Mouse (Mus musculus) stomach, embryonic 15.5 days (tissue): ENCODE results near the gene Sfn. TPM values are rescaled to one million over a fixed set of nuclear protein-coding genes. Genes with fewer than 3 reads are reported as not detected.

Source experiments
- ATAC-seq: fragments of 200-750 bp; cut with Nextera tagmentation; 2 replicates; pipeline ENCODE4 v1.8.0; 2017; ENCODE audit warnings: low read depth, moderate number of reproducible peaks, moderate TSS enrichment; ENCODE audit not compliant: insufficient read depth, low FRiP score
- H3K27ac ChIP-seq: fragments of 300-500 bp; sonication (generic); 2 replicates; pipeline ENCODE4 v1.5.1; 2015; ENCODE audit warnings: mild to moderate bottlenecking, inconsistent platforms
- H3K27me3 ChIP-seq: fragments of 300-500 bp; sonication (generic); replicated peaks from 2 replicates; pipeline ENCODE4 v1.6.1; 2015; ENCODE audit warnings: inconsistent platforms
- H3K36me3 ChIP-seq: fragments of 300-500 bp; sonication (generic); 2 replicates; pipeline ENCODE4 v1.6.1; 2015; ENCODE audit warnings: inconsistent platforms
- H3K4me1 ChIP-seq: fragments of 300-500 bp; sonication (generic); 2 replicates; pipeline ENCODE4 v1.6.1; 2015; ENCODE audit warnings: inconsistent platforms
- H3K4me2 ChIP-seq: fragments of 300-500 bp; sonication (generic); 2 replicates; pipeline ENCODE4 v1.6.1; 2015; ENCODE audit warnings: mild to moderate bottlenecking, inconsistent platforms
- H3K4me3 ChIP-seq: fragments of 300-500 bp; sonication (generic); replicated peaks from 2 replicates; pipeline ENCODE4 v1.5.1; 2015; ENCODE audit warnings: inconsistent platforms
- H3K9ac ChIP-seq: fragments of 300-500 bp; sonication (generic); 2 replicates; pipeline ENCODE4 v1.6.1; 2015; ENCODE audit warnings: inconsistent platforms
- H3K9me3 ChIP-seq: fragments of 300-500 bp; sonication (generic); 2 replicates; pipeline ENCODE4 v1.6.1; 2016; ENCODE audit warnings: inconsistent platforms
- WGBS: fragments of 180-500 bp; shearing (Covaris S2); methylation state at CpG from one replicate; pipeline ENCODE4 v1.1.7; 2015; 5-methylcytosine and 5-hydroxymethylcytosine counted together
- polyA plus RNA-seq: library from polyadenylated mRNA; unstranded; fragments of >200 nt; fragmentation: Nextera tagmentation; extraction: Ambion mirVana; gene quantifications from 2 replicates; pipeline ENCODE4 v1.2.1, GENCODE M21; 2015

Sfn gene
- polyA plus RNA-seq, 1 experiment from 2014 or later = 228 TPM

DNA sequence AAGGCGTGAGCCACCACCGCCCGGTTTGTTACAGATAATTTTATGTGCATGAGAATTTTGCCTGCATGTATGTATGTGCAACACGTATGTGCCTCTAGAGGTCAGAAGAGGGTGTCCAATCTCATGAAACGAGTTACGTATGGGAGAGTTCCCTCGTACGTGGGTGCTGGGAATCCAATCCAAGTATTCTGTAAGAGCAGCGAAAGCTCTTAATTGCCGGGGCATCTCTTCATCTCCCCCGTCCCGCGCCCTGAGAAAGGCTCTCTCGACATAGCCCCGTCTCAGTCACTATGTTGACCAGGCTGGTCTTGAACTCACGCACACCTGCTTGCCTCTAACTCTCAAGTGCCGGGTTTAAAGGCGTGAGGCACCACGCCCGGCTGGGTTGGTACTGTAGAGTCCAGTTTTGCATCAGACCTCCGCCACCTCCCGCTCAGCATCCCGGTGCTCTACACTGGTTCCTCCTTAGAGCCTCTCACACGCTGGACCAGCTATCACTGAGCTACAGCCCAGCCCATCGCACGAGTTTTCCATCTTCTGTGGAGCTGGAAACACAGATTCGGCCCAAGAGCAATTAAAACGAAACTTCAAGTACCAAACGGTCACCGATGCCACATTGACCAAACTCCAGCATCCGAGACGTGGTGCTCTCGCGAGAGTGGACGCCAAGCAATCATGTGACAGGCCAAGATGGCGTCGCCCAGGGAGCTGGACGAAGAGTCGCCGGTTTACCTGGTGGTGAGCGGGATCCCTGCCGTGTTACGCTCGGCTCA lies 27.7 kb downstream of the Sfn start, which contains the start of gene Gpatch3:
TSS of gene Gpatch3 (plus strand) at position 676 of the 773 bp plus-strand sequence.
- H3K36me3 ChIP-seq = peaks cover 14% of the 10 kb centered on the region
- H3K4me1 ChIP-seq = peaks cover 8% of the 10 kb centered on the region
- H3K27me3 ChIP-seq = no peaks in the 10 kb centered on the region
- peak; percentile 75 for ATAC-seq
- H3K4me3 ChIP-seq = peak within 1 kb of the TSS; percentile 96
- peak within 1 kb of the TSS; percentile 95 for H3K4me2 ChIP-seq
- H3K9ac ChIP-seq = peak within 1 kb of the TSS; percentile 86
- H3K27ac ChIP-seq = peak within 1 kb of the TSS; percentile 81
- WGBS = 5% methylated on average over 44 of the region's 44 CpGs
- no peaks in the 10 kb centered on the region for H3K9me3 ChIP-seq

GRCm38 (mm10) chr4:133570066-133570466 lies 31.9 kb downstream of the Sfn start:
- H3K4me2 ChIP-seq = peak overlapping the region; percentile 29; the same call in 1 of the 2 replicates
- H3K27ac ChIP-seq = no peak overlapping the region
- ATAC-seq = no peak
- H3K9me3 ChIP-seq = no peaks in the 10 kb centered on the region
- H3K4me3 ChIP-seq = no peak overlapping the region
- H3K9ac ChIP-seq = no peak overlapping the region
- H3K27me3 ChIP-seq = no peaks in the 10 kb centered on the region
- 38% methylated on average over 10 of the region's 10 CpGs for WGBS
- H3K36me3 ChIP-seq = no peaks in the 10 kb centered on the region
- peaks cover 2% of the 10 kb centered on the region for H3K4me1 ChIP-seq

- Histone ChIP-seq H3K9ac (no peak overlapping the region), H3K27ac (no peak overlapping the region), H3K27me3 (no peaks in the 10 kb centered on the region), H3K9me3 (no peaks in the 10 kb centered on the region), H3K4me2 (no peak overlapping the region), H3K4me1 (no peaks in the 10 kb centered on the region), H3K4me3 (no peak overlapping the region), H3K36me3 (no peaks in the 10 kb centered on the region)
- 69% methylated on average over 10 of the region's 10 CpGs for WGBS
- no peak for ATAC-seq
Measured at GRCm38 (mm10) chr4:133569291-133570065, 32.5 kb downstream of the Sfn start.

DNA sequence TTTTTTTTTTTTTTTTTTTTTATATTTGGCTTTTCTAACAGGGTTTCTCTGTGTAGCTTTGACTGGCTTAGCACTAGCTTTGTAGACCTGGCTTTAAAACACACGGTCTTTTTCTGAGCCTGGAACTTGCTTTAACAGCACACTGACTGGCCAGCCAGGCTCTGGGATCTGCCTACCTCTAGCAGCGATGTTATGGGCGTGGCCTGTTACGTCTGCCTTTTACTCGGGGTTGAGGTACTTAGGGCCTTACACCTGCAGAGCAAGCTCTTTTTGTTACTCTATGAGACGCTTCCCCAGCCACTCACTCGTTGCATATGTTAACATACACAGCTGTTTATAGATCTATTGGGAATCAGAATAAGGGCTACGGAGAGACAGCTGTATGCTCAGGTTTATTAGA lies 34.7 kb downstream of the Sfn start:
- no peak for ATAC-seq
- H3K9me3 ChIP-seq = no peaks in the 10 kb centered on the region
- no peak overlapping the region for H3K4me3 ChIP-seq
- 24% methylated on average over 8 of the region's 8 CpGs for WGBS
- H3K4me2 ChIP-seq = no peak overlapping the region
- H3K4me1 ChIP-seq = no peaks in the 10 kb centered on the region
- no peaks in the 10 kb centered on the region for H3K36me3 ChIP-seq
- no peak overlapping the region for H3K9ac ChIP-seq
- no peaks in the 10 kb centered on the region for H3K27me3 ChIP-seq
- H3K27ac ChIP-seq = no peak overlapping the region

DNA sequence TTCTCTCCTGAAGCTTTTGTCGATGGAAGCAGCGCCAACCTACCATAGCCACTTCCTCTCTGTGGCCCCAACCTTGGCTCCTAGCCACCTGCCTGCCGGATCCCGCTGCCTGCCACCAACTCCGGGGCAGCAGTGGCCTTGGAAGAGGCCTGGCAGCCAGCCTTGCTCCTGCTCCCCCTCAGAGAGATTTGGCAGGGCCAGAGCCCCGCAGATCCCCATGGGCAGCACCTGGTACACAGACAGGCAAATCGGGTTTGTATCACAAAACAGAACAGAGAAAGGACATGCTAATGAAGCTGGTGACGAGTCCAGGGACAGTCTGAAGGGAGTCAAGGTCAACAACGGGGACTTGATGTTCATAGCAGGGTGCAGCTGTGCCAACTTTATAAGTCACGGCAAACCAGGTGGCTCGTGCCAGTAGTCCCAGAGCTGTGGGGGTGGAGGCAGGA lies 38.8 kb downstream of the Sfn start:
- 0 out of 2 replicates have a peak overlapping the region, but pooled peaks have one; percentile 49 for H3K27ac ChIP-seq
- no peaks in the 10 kb centered on the region for H3K9me3 ChIP-seq
- H3K4me3 ChIP-seq = no peak overlapping the region
- no peaks in the 10 kb centered on the region for H3K4me1 ChIP-seq
- H3K36me3 ChIP-seq = no peaks in the 10 kb centered on the region
- peak; percentile 47 for ATAC-seq
- H3K9ac ChIP-seq = no peak overlapping the region
- H3K4me2 ChIP-seq = no peak overlapping the region
- 74% methylated on average over 11 of the region's 11 CpGs for WGBS
- no peaks in the 10 kb centered on the region for H3K27me3 ChIP-seq

DNA sequence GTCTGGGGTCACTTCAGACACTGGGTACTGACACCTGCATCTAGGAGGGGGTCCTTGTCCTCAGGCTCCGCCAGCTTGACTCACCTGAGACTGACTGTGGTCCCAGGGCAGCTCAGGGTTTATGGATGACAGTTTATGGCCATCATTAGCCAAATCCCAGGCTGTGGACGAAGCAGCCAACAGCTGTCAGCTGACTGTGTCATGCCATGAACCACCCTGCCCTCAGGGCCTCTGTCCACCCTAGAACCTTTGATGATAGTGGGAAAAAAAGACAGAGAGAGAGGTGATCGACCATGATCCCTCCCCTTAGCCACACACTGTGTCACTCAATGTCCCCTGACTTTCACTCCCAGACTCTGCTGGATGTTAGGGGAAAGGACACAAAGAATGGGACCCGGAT lies 40.3 kb downstream of the Sfn start:
- Histone ChIP-seq H3K4me1 (no peaks in the 10 kb centered on the region), H3K27ac (no peak overlapping the region), H3K36me3 (no peaks in the 10 kb centered on the region), H3K9me3 (no peaks in the 10 kb centered on the region), H3K9ac (no peak overlapping the region), H3K4me2 (no peak overlapping the region), H3K27me3 (no peaks in the 10 kb centered on the region), H3K4me3 (no peak overlapping the region)
- WGBS = 68% methylated on average over 4 of the region's 4 CpGs
- no peak for ATAC-seq

DNA sequence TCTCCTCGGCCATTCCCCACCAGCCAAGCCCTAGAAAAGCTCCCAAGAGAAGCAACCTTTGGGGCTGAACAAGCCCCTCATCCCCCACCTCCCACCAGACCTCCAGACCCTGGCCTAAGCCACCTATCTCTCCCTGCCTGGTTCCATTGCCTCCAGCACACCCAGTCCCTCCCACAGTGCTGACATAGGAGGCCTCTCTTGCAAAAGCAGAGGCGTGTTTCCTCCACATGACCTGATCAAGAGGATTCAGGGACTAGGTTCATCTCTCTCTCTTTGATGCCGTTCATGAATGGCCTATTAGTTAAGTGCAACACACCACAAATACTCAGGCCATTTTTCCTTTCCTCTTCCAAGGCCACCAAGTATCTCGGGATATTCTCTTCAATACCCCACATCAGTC lies 42.1 kb downstream of the Sfn start:
- Histone ChIP-seq H3K4me3 (no peak overlapping the region), H3K4me1 (no peaks in the 10 kb centered on the region), H3K36me3 (no peaks in the 10 kb centered on the region), H3K9me3 (no peaks in the 10 kb centered on the region), H3K27me3 (no peaks in the 10 kb centered on the region), H3K9ac (no peak overlapping the region), H3K4me2 (no peak overlapping the region), H3K27ac (no peak overlapping the region)
- 73% methylated on average over 4 of the region's 4 CpGs for WGBS
- ATAC-seq = no peak

DNA sequence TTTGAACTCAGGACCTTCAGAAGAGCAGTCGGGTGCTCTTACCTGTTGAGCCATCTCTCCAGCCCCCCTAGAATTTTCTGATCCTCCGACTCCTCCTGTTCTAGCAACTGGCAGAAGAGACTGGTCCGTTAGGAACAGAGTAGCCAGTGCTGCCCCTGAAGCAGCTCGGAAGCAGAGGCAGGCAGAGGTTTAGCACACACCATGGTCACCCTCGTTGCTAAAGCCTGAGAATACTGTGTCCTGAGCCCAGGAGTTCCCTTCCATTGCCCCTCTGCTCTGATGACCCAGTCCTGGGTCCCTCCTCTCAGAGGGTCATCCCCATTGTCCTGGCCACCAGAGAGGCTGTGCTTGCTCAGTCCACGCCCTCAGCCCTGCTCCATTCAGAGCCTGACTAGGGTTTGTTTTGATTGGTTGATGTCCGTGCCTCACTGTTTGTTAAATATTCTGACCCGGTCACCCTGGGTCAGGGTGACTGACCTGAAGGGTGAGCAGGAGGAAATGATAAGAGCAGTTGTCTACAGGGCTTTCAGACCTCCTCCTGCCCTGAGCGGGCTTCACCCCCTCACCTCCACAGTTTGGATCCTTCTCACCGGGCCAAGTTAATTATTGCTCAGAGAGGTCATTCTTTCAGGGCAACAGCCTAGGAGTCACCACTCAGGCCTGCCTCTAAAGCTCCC lies 44.8 kb downstream of the Sfn start:
- no peaks in the 10 kb centered on the region for H3K27me3 ChIP-seq
- H3K36me3 ChIP-seq = no peaks in the 10 kb centered on the region
- H3K4me2 ChIP-seq = 0 out of 2 replicates have a peak overlapping the region, but pooled peaks have one; percentile 2
- no peak overlapping the region for H3K27ac ChIP-seq
- no peak overlapping the region for H3K4me3 ChIP-seq
- H3K4me1 ChIP-seq = no peaks in the 10 kb centered on the region
- 27% methylated on average over 10 of the region's 10 CpGs for WGBS
- H3K9ac ChIP-seq = no peak overlapping the region
- ATAC-seq = peak; percentile 66; the same call in 1 of the 2 replicates
- H3K9me3 ChIP-seq = no peaks in the 10 kb centered on the region

DNA sequence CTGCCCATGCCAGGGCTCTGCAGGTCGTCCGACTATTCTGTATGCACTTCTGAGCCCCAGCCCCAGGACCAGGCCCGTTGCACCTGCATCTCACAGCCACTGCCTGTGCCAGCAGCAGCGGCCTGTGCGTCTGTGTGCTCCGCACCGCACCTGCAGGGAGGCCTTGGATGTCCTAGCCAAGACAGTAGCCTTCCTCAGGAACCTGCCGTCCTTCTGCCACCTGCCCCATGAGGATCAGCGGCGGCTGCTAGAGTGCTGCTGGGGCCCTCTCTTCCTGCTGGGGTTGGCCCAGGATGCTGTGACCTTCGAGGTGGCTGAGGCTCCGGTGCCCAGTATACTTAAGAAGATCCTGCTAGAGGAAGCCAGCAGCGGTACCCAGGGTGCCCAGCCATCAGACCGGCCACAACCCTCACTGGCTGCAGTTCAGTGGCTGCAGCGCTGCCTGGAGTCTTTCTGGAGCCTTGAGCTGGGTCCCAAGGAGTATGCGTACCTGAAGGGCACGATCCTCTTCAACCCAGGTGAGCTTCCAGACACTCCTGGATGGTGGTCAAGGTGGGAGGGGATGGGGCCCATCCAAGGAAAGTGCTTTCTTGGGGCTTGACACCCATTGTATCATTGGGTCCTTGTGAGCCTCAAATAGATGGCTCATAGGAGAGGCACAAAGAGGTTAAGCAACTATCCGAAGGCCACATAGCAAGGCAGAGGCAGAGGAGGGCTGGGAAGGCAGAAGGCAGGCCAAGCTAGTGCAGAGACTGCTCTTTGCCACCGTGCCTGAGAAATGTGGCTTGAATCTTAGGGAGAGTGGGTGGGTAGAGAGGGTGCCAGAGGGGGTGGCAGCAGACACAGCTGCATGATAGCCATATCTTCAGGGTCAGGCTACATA lies 48.3 kb downstream of the Sfn start:
- Histone ChIP-seq H3K4me3 (peak overlapping the region; percentile 28), H3K4me2 (peak overlapping the region; percentile 32), H3K27me3 (no peaks in the 10 kb centered on the region; the same call in 1 of the 2 replicates), H3K4me1 (no peaks in the 10 kb centered on the region), H3K27ac (peak overlapping the region; percentile 73), H3K36me3 (no peaks in the 10 kb centered on the region), H3K9me3 (no peaks in the 10 kb centered on the region), H3K9ac (no peak overlapping the region)
- ATAC-seq = peak; percentile 6; the same call in 1 of the 2 replicates
- WGBS = 64% methylated on average over 19 of the region's 19 CpGs

DNA sequence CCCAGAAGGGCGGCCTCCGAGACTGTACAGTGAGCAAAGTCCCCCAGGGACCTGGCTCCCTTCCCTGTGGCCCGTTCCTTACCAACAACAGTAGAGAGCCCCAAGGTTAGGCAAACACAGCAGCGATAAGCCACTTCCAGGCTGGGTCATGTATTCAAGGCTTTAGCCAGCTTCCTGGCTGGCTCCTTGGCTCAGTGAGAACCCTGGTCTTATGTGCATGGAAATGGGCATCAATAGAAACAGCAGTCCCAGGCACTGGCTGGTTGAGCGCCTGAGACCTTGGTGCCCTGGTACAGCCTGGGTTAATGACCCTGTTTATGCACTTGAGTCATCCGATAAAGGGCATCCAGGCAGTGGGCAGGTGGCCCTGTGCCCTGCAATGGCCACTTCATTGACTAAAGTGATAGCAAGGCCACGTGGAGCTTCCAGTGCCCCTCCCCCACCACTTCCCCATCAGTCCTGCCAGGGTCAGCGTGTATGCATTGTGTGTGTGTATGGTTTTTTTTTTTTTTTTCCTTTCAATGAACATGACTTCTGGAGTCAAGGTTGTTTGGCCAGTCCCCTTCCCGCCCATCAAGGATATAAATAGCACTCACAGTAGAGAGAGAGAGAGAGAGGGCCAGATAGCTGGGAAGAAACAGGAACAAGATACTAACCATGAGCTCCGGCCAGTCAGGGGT lies 49.1 kb downstream of the Sfn start, which contains the start of gene Nr0b2:
TSS of gene Nr0b2 (plus strand) at position 609 of the 680 bp plus-strand sequence.
- Histone ChIP-seq H3K4me2 (peak within 1 kb of the TSS; percentile 32), H3K27me3 (no peaks in the 10 kb centered on the region; the same call in 1 of the 2 replicates), H3K4me3 (peak within 1 kb of the TSS; percentile 28), H3K27ac (peak within 1 kb of the TSS; percentile 73), H3K4me1 (no peaks in the 10 kb centered on the region), H3K36me3 (no peaks in the 10 kb centered on the region), H3K9ac (no peak within 1 kb of the TSS), H3K9me3 (no peaks in the 10 kb centered on the region)
- WGBS = 48% methylated on average over 10 of the region's 10 CpGs
- peak; percentile 79 for ATAC-seq
